Mouse (Mus musculus): ENCODE data around the gene Sdc1.

- TF ChIP-seq JUND (conservative IDR thresholded peaks at IDR 0.05; ENCODE audit: low read depth, low read length) (no peak), MYC (IDR thresholded peaks at IDR 0.05; ENCODE audit: low read depth, low read length) (no peak), POLR2A (IDR thresholded peaks at IDR 0.05; ENCODE audit: low read depth, low read length) (no peak), ZKSCAN1 (IDR thresholded peaks at IDR 0.05; ENCODE audit: borderline replicate concordance, low read depth, low read length) (no peak), IRF4 (IDR thresholded peaks at IDR 0.05; ENCODE audit: low read depth, low read length) (no peak), CTCF (conservative IDR thresholded peaks at IDR 0.05 in 1 of 2, IDR thresholded peaks at IDR 0.05 in 1 of 2; ENCODE audit: low read depth in 2 of 2, low read length in 2 of 2) (no peak), NRF1 (IDR thresholded peaks at IDR 0.05; ENCODE audit: low read depth, low read length) (no peak), JUN (IDR thresholded peaks at IDR 0.05; ENCODE audit: insufficient read depth, low read depth, low read length) (no peak), CHD1 (IDR thresholded peaks at IDR 0.05; ENCODE audit: low read depth, low read length) (no peak)
These were observed 10.7 kb downstream of the Sdc1 start for GRCm38 (mm10) chr12:8781681-8782378.

All from CH12.LX (cell line).